Mouse (Mus musculus): ENCODE data around the gene Ilf3.

DNA sequence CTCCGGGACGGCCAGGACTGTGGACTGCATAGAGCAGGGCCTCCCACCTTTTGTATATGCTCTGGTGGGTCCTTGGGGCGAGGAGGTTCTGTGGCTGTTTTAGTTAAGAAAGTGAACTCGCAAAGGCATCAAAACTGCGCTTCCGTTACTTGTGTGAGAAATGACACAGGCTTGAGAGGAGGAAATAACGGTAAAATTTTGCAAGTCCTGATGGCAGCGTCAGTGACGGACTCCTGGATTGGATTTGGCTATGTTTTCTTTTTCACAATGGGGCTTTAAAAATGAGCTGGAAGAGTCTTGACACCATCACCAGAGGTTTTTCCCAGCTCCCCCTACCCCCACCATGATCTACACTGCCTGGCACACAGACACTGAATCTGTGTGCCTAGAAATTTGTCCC lies 33.4 kb downstream of the Ilf3 start:
- no peak for TF ChIP-seq CTCF (IDR thresholded peaks at IDR 0.05; ENCODE audit: extremely low read depth, insufficient read depth, insufficient read length, insufficient replicate concordance)
- no peak for TF ChIP-seq POLR2A (IDR thresholded peaks at IDR 0.05; ENCODE audit: low read depth, low read length)
